Mouse (Mus musculus) neural tube, embryonic 14.5 days (tissue): ENCODE results near the gene Decr2. TPM values are rescaled to one million over a fixed set of nuclear protein-coding genes. Genes with fewer than 3 reads are reported as not detected.

Experiments
- ATAC-seq: fragments of 200-750 bp; cut with Nextera tagmentation; 2 replicates; pipeline ENCODE4 v1.8.0; 2017; ENCODE audit warnings: low read depth, mild to moderate bottlenecking, moderate TSS enrichment, moderate library complexity
- H3K27ac ChIP-seq: fragments of 300-500 bp; sonication (generic); 2 replicates; pipeline ENCODE4 v1.5.1; 2014; ENCODE audit warnings: low read depth, mild to moderate bottlenecking, control low read depth, low read length, moderate library complexity, mixed read lengths
- H3K27me3 ChIP-seq: fragments of 300-500 bp; sonication (generic); 2 replicates; pipeline ENCODE4 v1.6.1; 2014; ENCODE audit warnings: low read length; ENCODE audit not compliant: control insufficient read depth, insufficient read depth
- H3K36me3 ChIP-seq: fragments of 300-500 bp; sonication (generic); 2 replicates; pipeline ENCODE4 v1.6.1; 2014; ENCODE audit warnings: low read length, mixed read lengths; ENCODE audit not compliant: control insufficient read depth, insufficient read depth
- H3K4me1 ChIP-seq: fragments of 300-500 bp; sonication (generic); 2 replicates; pipeline ENCODE4 v1.6.1; 2014; ENCODE audit warnings: low read length; ENCODE audit not compliant: control insufficient read depth, insufficient read depth
- H3K4me2 ChIP-seq: fragments of 300-500 bp; sonication (generic); 2 replicates; pipeline ENCODE4 v1.6.1; 2014; ENCODE audit warnings: mild to moderate bottlenecking, low read depth, low read length, control low read depth
- H3K4me3 ChIP-seq: fragments of 300-500 bp; sonication (generic); 2 replicates; pipeline ENCODE4 v1.5.1; 2014; ENCODE audit warnings: low read depth, low read length, control low read depth, mixed read lengths
- H3K9ac ChIP-seq: fragments of 300-500 bp; sonication (generic); replicated peaks from 2 replicates; pipeline ENCODE4 v1.6.1; 2014; ENCODE audit warnings: low read depth, mild to moderate bottlenecking, control low read depth, low read length, mixed read lengths
- H3K9me3 ChIP-seq: fragments of 300-500 bp; sonication (generic); 2 replicates; pipeline ENCODE4 v1.6.1; 2016; ENCODE audit warnings: low read length; ENCODE audit not compliant: control insufficient read depth
- WGBS: fragments of 180-500 bp; shearing (Covaris S2); extraction: QIAGEN DNeasy Blood & Tissue Kit; methylation state at CpG from one replicate; pipeline ENCODE4 v1.1.7; 2014; 5-methylcytosine and 5-hydroxymethylcytosine counted together
- polyA plus RNA-seq: library from polyadenylated mRNA; unstranded; fragments of >200 nt; fragmentation: Nextera tagmentation; extraction: Ambion mirVana; gene quantifications from 2 replicates; pipeline ENCODE4 v1.2.1, GENCODE M21; 2014

The Decr2 gene
- polyA plus RNA-seq, 1 experiment from 2014 or later: 33.4 TPM

- Histone ChIP-seq H3K36me3 (0 out of 2 replicates have a peak, but pooled peaks cover 3% of the 10 kb centered on the region), H3K9me3 (no peaks in the 10 kb centered on the region), H3K27me3 (no peaks in the 10 kb centered on the region), H3K27ac (no peak overlapping the region), H3K4me1 (no peaks in the 10 kb centered on the region; the same call in 1 of the 2 replicates), H3K4me2 (no peak overlapping the region), H3K4me3 (no peak overlapping the region), H3K9ac (no peak overlapping the region)
- ATAC-seq: no peak
- WGBS: 96% methylated on average over 4 of the region's 4 CpGs
Measured at GRCm38 (mm10) chr17:26052706-26053105, 37.4 kb downstream of the Decr2 start.

GRCm38 (mm10) chr17:26052074-26052473 lies 38.1 kb downstream of the Decr2 start:
- Histone ChIP-seq H3K36me3 (0 out of 2 replicates have a peak, but pooled peaks cover 3% of the 10 kb centered on the region), H3K9me3 (no peaks in the 10 kb centered on the region), H3K27ac (no peak overlapping the region), H3K4me1 (no peaks in the 10 kb centered on the region; the same call in none of the 2 replicates), H3K4me3 (no peak overlapping the region), H3K27me3 (no peaks in the 10 kb centered on the region), H3K9ac (no peak overlapping the region), H3K4me2 (no peak overlapping the region)
- WGBS: 98% methylated on average over 4 of the region's 4 CpGs
- no peak for ATAC-seq

- H3K36me3 ChIP-seq: no peaks in the 10 kb centered on the region
- H3K4me2 ChIP-seq: no peak overlapping the region
- no peak overlapping the region for H3K27ac ChIP-seq
- no peak overlapping the region for H3K4me3 ChIP-seq
- no peaks in the 10 kb centered on the region for H3K27me3 ChIP-seq
- H3K4me1 ChIP-seq: peaks cover 19% of the 10 kb centered on the region; the same call in 1 of the 2 replicates
- H3K9me3 ChIP-seq: no peaks in the 10 kb centered on the region
- H3K9ac ChIP-seq: no peak overlapping the region
- 89% methylated on average over 8 of the region's 8 CpGs for WGBS
- no peak for ATAC-seq
Measured at GRCm38 (mm10) chr17:26048118-26048517, 42.0 kb downstream of the Decr2 start.

- H3K4me3 ChIP-seq: no peak overlapping the region
- no peaks in the 10 kb centered on the region for H3K36me3 ChIP-seq
- peaks cover 31% of the 10 kb centered on the region; the same call in 1 of the 2 replicates for H3K4me1 ChIP-seq
- no peak for ATAC-seq
- no peaks in the 10 kb centered on the region for H3K27me3 ChIP-seq
- no peak overlapping the region for H3K9ac ChIP-seq
- no peaks in the 10 kb centered on the region for H3K9me3 ChIP-seq
- H3K27ac ChIP-seq: peak overlapping the region; percentile 62; the same call in 1 of the 2 replicates
- 55% methylated on average over 10 of the region's 10 CpGs for WGBS
- H3K4me2 ChIP-seq: no peak overlapping the region
Measured at GRCm38 (mm10) chr17:26046253-26046997, 43.7 kb downstream of the Decr2 start.

- Histone ChIP-seq H3K27ac (peak overlapping the region; percentile 62), H3K9me3 (no peaks in the 10 kb centered on the region), H3K4me2 (no peak overlapping the region), H3K27me3 (no peaks in the 10 kb centered on the region), H3K4me3 (no peak overlapping the region), H3K36me3 (no peaks in the 10 kb centered on the region), H3K4me1 (peaks cover 33% of the 10 kb centered on the region; the same call in 1 of the 2 replicates), H3K9ac (no peak overlapping the region)
- WGBS: 21% methylated on average over 4 of the region's 4 CpGs
- ATAC-seq: peak; percentile 36; the same call in 1 of the 2 replicates
Measured at GRCm38 (mm10) chr17:26045285-26045684, 44.9 kb downstream of the Decr2 start.

GRCm38 (mm10) chr17:26043249-26043636 lies 46.9 kb downstream of the Decr2 start:
- no peak overlapping the region for H3K4me2 ChIP-seq
- H3K27ac ChIP-seq: peak overlapping the region; percentile 82
- H3K27me3 ChIP-seq: no peaks in the 10 kb centered on the region
- H3K9me3 ChIP-seq: no peaks in the 10 kb centered on the region
- H3K36me3 ChIP-seq: no peaks in the 10 kb centered on the region
- H3K4me1 ChIP-seq: peaks cover 33% of the 10 kb centered on the region; the same call in 1 of the 2 replicates
- 48% methylated on average over 5 of the region's 5 CpGs for WGBS
- H3K4me3 ChIP-seq: no peak overlapping the region
- H3K9ac ChIP-seq: no peak overlapping the region
- peak; percentile 65; the same call in 1 of the 2 replicates for ATAC-seq

GRCm38 (mm10) chr17:26042599-26043248 lies 47.4 kb downstream of the Decr2 start:
- H3K27me3 ChIP-seq: no peaks in the 10 kb centered on the region
- no peak overlapping the region for H3K4me2 ChIP-seq
- H3K4me1 ChIP-seq: peaks cover 33% of the 10 kb centered on the region; the same call in 1 of the 2 replicates
- ATAC-seq: peak; percentile 42; the same call in 1 of the 2 replicates
- H3K36me3 ChIP-seq: no peaks in the 10 kb centered on the region
- no peak overlapping the region for H3K4me3 ChIP-seq
- no peak overlapping the region for H3K9ac ChIP-seq
- H3K27ac ChIP-seq: peak overlapping the region; percentile 82
- H3K9me3 ChIP-seq: no peaks in the 10 kb centered on the region
- WGBS: 50% methylated on average over 13 of the region's 13 CpGs

- Histone ChIP-seq H3K27ac (no peak overlapping the region), H3K27me3 (no peaks in the 10 kb centered on the region), H3K4me1 (peaks cover 29% of the 10 kb centered on the region; the same call in 1 of the 2 replicates), H3K36me3 (no peaks in the 10 kb centered on the region), H3K9me3 (no peaks in the 10 kb centered on the region), H3K4me2 (no peak overlapping the region), H3K9ac (no peak overlapping the region), H3K4me3 (no peak overlapping the region)
- 52% methylated on average over 9 of the region's 9 CpGs for WGBS
- no peak for ATAC-seq
Measured at GRCm38 (mm10) chr17:26041111-26041802, 48.9 kb downstream of the Decr2 start.
